8 mouse cellular contexts compared by ENCODE assay signal in genomic region chr6:23248313-23249052, GRCm38 (mm10). TPM values are rescaled to one million over a fixed set of nuclear protein-coding genes. Genes with fewer than 3 reads are reported as not detected.
DNase-seq lines count a peak whose midpoint lies in the region; ATAC-seq lines count a peak whose summit lies in the region.
"Had no signal": no experiment of that assay in that cellular context is flagged by ENCODE, and none has a peak within 500 bp of the region (broad histone marks: within the 10 kb centered on the region; RNA-seq: fewer than 3 reads in every experiment).

Gene Fezf1 (minus strand): TSS chr6:23248362.

- peak; percentile 8 for DNase-seq in ovary, postnatal 36 days (ENCODE audit: low spot score)
- no peak for DNase-seq in ovary, adult 18-20 months (ENCODE audit: low spot score)
- DNase-seq in forebrain, embryonic 14.5 days (ENCODE audit: low spot score), result peak; percentile 64
- DNase-seq in thymus, postnatal 25 days, result no peak
- DNase-seq in right cerebral cortex, postnatal 4 days, result no peak
- DNase-seq in thymus, adult 18-20 months, result no peak

- H3K36me3 ChIP-seq in forebrain, embryonic 14.5 days (ENCODE audit: control insufficient read depth, insufficient read depth, low read length), result no peaks in the 10 kb centered on the region
- H3K36me3 ChIP-seq in liver, embryonic 12.5 days, result no peaks in the 10 kb centered on the region

- H3K9ac ChIP-seq in forebrain, embryonic 14.5 days (ENCODE audit: low read length), result peak within 1 kb of the TSS; percentile 58
- H3K9ac ChIP-seq in liver, embryonic 12.5 days, result no peak within 1 kb of the TSS

- WGBS in forebrain, embryonic 14.5 days, result under 1% methylated on average over 31 of the region's 31 CpGs
- 1% methylated on average over 31 of the region's 31 CpGs for WGBS in liver, embryonic 12.5 days (ENCODE audit: insufficient replicate concordance)

- no peak for ATAC-seq in forebrain, embryonic 14.5 days
- no peak for ATAC-seq in liver, embryonic 12.5 days

- H3K4me3 ChIP-seq in forebrain, embryonic 14.5 days (ENCODE audit: low read depth, low read length), result peak within 1 kb of the TSS; percentile 38
- H3K4me3 ChIP-seq in liver, embryonic 12.5 days, result peak within 1 kb of the TSS; percentile 29

- H3K27me3 ChIP-seq in forebrain, embryonic 14.5 days (replicated peaks; ENCODE audit: control insufficient read depth, insufficient read depth, low read length), result peaks cover 65% of the 10 kb centered on the region
- H3K27me3 ChIP-seq in liver, embryonic 12.5 days (replicated peaks), result peaks cover 93% of the 10 kb centered on the region

- H3K4me1 ChIP-seq in forebrain, embryonic 14.5 days (ENCODE audit: control insufficient read depth, insufficient read depth, low read length), result peaks cover 12% of the 10 kb centered on the region
- peaks cover 4% of the 10 kb centered on the region; the same call in 1 of the 2 replicates for H3K4me1 ChIP-seq in liver, embryonic 12.5 days

- H3K9me3 ChIP-seq in forebrain, embryonic 14.5 days (replicated peaks; ENCODE audit: control insufficient read depth, low read length), result no peaks in the 10 kb centered on the region
- H3K9me3 ChIP-seq in liver, embryonic 12.5 days (replicated peaks), result no peaks in the 10 kb centered on the region

- H3K27ac ChIP-seq in forebrain, embryonic 14.5 days (ENCODE audit: low read depth, low read length), result peak within 1 kb of the TSS; percentile 58
- H3K27ac ChIP-seq in liver, embryonic 12.5 days, result no peak within 1 kb of the TSS
- H3K27ac ChIP-seq: macrophage had no signal

- peak within 1 kb of the TSS; percentile 68 for H3K4me2 ChIP-seq in forebrain, embryonic 14.5 days (ENCODE audit: low read length)
- peak within 1 kb of the TSS; percentile 52 for H3K4me2 ChIP-seq in liver, embryonic 12.5 days

RNA-seq across cellular contexts. Expression of gene Fezf1, which starts in this region (rescaled TPM):
- 11.2 and 12.0 TPM in 2 replicates for polyA plus RNA-seq in forebrain, embryonic 14.5 days (2014; fragmentation: Nextera tagmentation; extraction: Ambion mirVana)
- polyA plus RNA-seq in liver, embryonic 12.5 days (2016; fragmentation: Nextera tagmentation; extraction: Ambion mirVana), result not detected in 2 replicates
- polyA plus RNA-seq: macrophage had no signal

Comparison
In these comparisons a context has a peak if more than half of its experiments do, and no peak if none do; other contexts are left out.
1. RNA of gene Fezf1 (polyA plus RNA-seq): 11.2 to 12.0 TPM in forebrain, embryonic 14.5 days; not detected in liver, embryonic 12.5 days; every median in the first group is over 10 times any median in the second.
2. DNase-seq: peak in ovary, postnatal 36 days (single experiment) and forebrain, embryonic 14.5 days (single experiment); none in ovary, adult 18-20 months (single experiment), thymus, postnatal 25 days (single experiment), right cerebral cortex, postnatal 4 days (single experiment) and thymus, adult 18-20 months (0 of 2).